Mouse (Mus musculus): ENCODE results near the gene Sap30l.

DNA sequence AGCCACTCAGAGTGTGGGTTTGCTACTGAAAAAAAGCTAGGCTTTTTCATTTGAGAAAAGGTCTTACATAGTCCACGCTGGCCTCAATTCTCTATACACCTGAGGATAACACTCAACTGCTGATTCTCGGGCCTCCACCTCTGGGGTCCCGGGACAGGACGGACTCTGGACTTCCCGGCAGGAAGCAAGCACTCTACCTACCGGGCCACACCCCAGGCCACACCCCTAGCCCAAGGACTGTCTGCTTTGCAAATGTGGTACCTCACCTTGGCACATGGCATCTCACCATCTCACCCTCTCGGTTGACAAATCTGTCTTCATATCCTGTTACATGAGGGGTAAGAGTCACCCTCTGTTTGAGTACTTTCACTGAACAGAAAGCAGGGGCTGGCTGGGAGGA is 48.9 kb downstream of the Sap30l start:
- TF ChIP-seq CTCF (IDR thresholded peaks at IDR 0.05; ENCODE audit: control insufficient read depth, insufficient read depth, low read length) (no peak), POLR2A (IDR thresholded peaks at IDR 0.05; ENCODE audit: borderline replicate concordance, control insufficient read depth, low read depth, low read length) (no peak)

Measured in bone marrow, adult 2 months (tissue).